10 mouse cellular contexts compared by ENCODE assay signal in genomic region chr10:87926564-87926963, GRCm38 (mm10).
DNase-seq lines count a peak whose midpoint lies in the region; ATAC-seq and TF ChIP-seq lines count a peak whose summit lies in the region.
"Had no signal": no experiment of that assay in that cellular context is flagged by ENCODE, and none has a peak within 500 bp of the region (broad histone marks: within the 10 kb centered on the region; RNA-seq: fewer than 3 reads in every experiment).

No protein-coding gene starts in this region.

- H3K4me3 ChIP-seq in heart, embryonic 15.5 days: no peak overlapping the region
- no peak overlapping the region for H3K4me3 ChIP-seq in heart, adult 2 months
- H3K4me3 ChIP-seq in midbrain, embryonic 14.5 days (replicated peaks; ENCODE audit: low read depth, low read length): no peak overlapping the region
- no peak overlapping the region for H3K4me3 ChIP-seq in midbrain, embryonic 11.5 days (ENCODE audit: low read depth, low read length)
- H3K4me3 ChIP-seq: hindbrain, embryonic 15.5 days; neural tube, embryonic 12.5 days had no signal

- no peaks in the 10 kb centered on the region for H3K79me2 ChIP-seq in heart, adult 2 months (replicated peaks; ENCODE audit: control insufficient read depth, insufficient read depth, low read length)

- TF ChIP-seq EP300 in heart, adult 2 months (IDR thresholded peaks at IDR 0.05; ENCODE audit: insufficient read depth, low read depth, low read length): no peak

- TF ChIP-seq CTCF in heart, adult 2 months (IDR thresholded peaks at IDR 0.05): no peak

- TF ChIP-seq POLR2A in heart, adult 2 months (IDR thresholded peaks at IDR 0.05; ENCODE audit: insufficient read depth, low read depth, low read length): no peak

- WGBS in heart, embryonic 15.5 days: 40% methylated on average over 8 of the region's 8 CpGs
- WGBS in heart, adult 2 months: 63% methylated on average over 8 of the region's 8 CpGs
- WGBS in midbrain, embryonic 14.5 days: 35% methylated on average over 8 of the region's 8 CpGs
- 44% methylated on average over 8 of the region's 8 CpGs for WGBS in midbrain, embryonic 11.5 days

- no peak overlapping the region for H3K9ac ChIP-seq in heart, embryonic 15.5 days
- H3K9ac ChIP-seq in heart, adult 2 months (ENCODE audit: low read depth, low read length): no peak overlapping the region
- no peak overlapping the region for H3K9ac ChIP-seq in midbrain, embryonic 14.5 days (replicated peaks; ENCODE audit: low read length)
- no peak overlapping the region for H3K9ac ChIP-seq in midbrain, embryonic 11.5 days (ENCODE audit: low read length)
- H3K9ac ChIP-seq: hindbrain, embryonic 15.5 days; neural tube, embryonic 12.5 days had no signal

- peak overlapping the region; percentile 65 for H3K27ac ChIP-seq in heart, embryonic 15.5 days
- no peak overlapping the region; the same call in 1 of the 2 replicates for H3K27ac ChIP-seq in heart, adult 2 months
- no peak overlapping the region; the same call in 1 of the 2 replicates for H3K27ac ChIP-seq in midbrain, embryonic 14.5 days (replicated peaks; ENCODE audit: low read depth, low read length)
- no peak overlapping the region for H3K27ac ChIP-seq in midbrain, embryonic 11.5 days (ENCODE audit: low read depth, low read length)
- H3K27ac ChIP-seq: neural tube, embryonic 12.5 days had no signal

- 0 out of 2 replicates have a peak, but pooled peaks have one; percentile 18 for ATAC-seq in heart, embryonic 15.5 days (replicated peaks; ENCODE audit: insufficient number of reproducible peaks, insufficient read depth, low FRiP score, low read depth)
- ATAC-seq in midbrain, embryonic 14.5 days (ENCODE audit: low FRiP score, low TSS enrichment): no peak
- no peak for ATAC-seq in midbrain, embryonic 11.5 days (ENCODE audit: low FRiP score)

- no peak for DNase-seq in heart, adult 2 months
- peak; percentile 4 for DNase-seq in midbrain, embryonic 14.5 days
- DNase-seq in midbrain, embryonic 11.5 days (ENCODE audit: low spot score, missing footprints): no peak
- peak; percentile 11 to 49 for DNase-seq in kidney, adult 8-10 months
- no peak for DNase-seq in spleen, adult 18-20 months
- DNase-seq in urinary bladder, postnatal 25 days (ENCODE audit: low spot score): no peak
- DNase-seq: cerebellum, postnatal 36 days had no signal

- peak overlapping the region; percentile 19; the same call in 1 of the 2 replicates for H3K4me2 ChIP-seq in heart, embryonic 15.5 days
- H3K4me2 ChIP-seq in midbrain, embryonic 14.5 days (ENCODE audit: low read length): no peak overlapping the region
- no peak overlapping the region for H3K4me2 ChIP-seq in midbrain, embryonic 11.5 days
- H3K4me2 ChIP-seq: neural tube, embryonic 12.5 days had no signal

- peaks cover 16% of the 10 kb centered on the region for H3K4me1 ChIP-seq in heart, embryonic 15.5 days (replicated peaks)
- no peaks in the 10 kb centered on the region; the same call in 1 of the 2 replicates for H3K4me1 ChIP-seq in heart, adult 2 months (ENCODE audit: control insufficient read depth, insufficient read depth, low read length)
- 0 out of 2 replicates have a peak, but pooled peaks cover 8% of the 10 kb centered on the region for H3K4me1 ChIP-seq in midbrain, embryonic 14.5 days (ENCODE audit: control insufficient read depth, insufficient read depth, low read length)
- peaks cover 2% of the 10 kb centered on the region; the same call in 1 of the 2 replicates for H3K4me1 ChIP-seq in midbrain, embryonic 11.5 days (ENCODE audit: control insufficient read depth, insufficient read depth, low read length)

- no peaks in the 10 kb centered on the region for H3K27me3 ChIP-seq in heart, embryonic 15.5 days
- H3K27me3 ChIP-seq in heart, adult 2 months (ENCODE audit: control insufficient read depth, insufficient read depth, low read length): no peaks in the 10 kb centered on the region
- no peaks in the 10 kb centered on the region for H3K27me3 ChIP-seq in midbrain, embryonic 14.5 days (ENCODE audit: control insufficient read depth, insufficient read depth, low read length)
- no peaks in the 10 kb centered on the region for H3K27me3 ChIP-seq in midbrain, embryonic 11.5 days (ENCODE audit: control insufficient read depth, insufficient read depth, low read length)
- H3K27me3 ChIP-seq: hindbrain, embryonic 15.5 days; neural tube, embryonic 12.5 days had no signal

- 0 out of 2 replicates have a peak, but pooled peaks cover under 1% of the 10 kb centered on the region for H3K36me3 ChIP-seq in heart, embryonic 15.5 days
- peaks cover 5% of the 10 kb centered on the region for H3K36me3 ChIP-seq in heart, adult 2 months (ENCODE audit: control insufficient read depth, insufficient read depth, low read length)
- H3K36me3 ChIP-seq in midbrain, embryonic 14.5 days (ENCODE audit: control insufficient read depth, insufficient read depth, low read length): no peaks in the 10 kb centered on the region
- no peaks in the 10 kb centered on the region for H3K36me3 ChIP-seq in midbrain, embryonic 11.5 days (ENCODE audit: control insufficient read depth, insufficient read depth, low read length)
- H3K36me3 ChIP-seq: hindbrain, embryonic 15.5 days; neural tube, embryonic 12.5 days had no signal

- intact Hi-C loops in heart, adult 2 months (cut with DNase I): loop anchor here (2.0 kb wide), 1 partner anchor 68 kb away; the partner anchor contains the start of gene Igf1

- H3K9me3 ChIP-seq in heart, embryonic 15.5 days (replicated peaks): no peaks in the 10 kb centered on the region
- H3K9me3 ChIP-seq in midbrain, embryonic 14.5 days (ENCODE audit: control insufficient read depth, low read length): no peaks in the 10 kb centered on the region
- no peaks in the 10 kb centered on the region for H3K9me3 ChIP-seq in midbrain, embryonic 11.5 days (ENCODE audit: control insufficient read depth, low read length)
- H3K9me3 ChIP-seq: hindbrain, embryonic 15.5 days; neural tube, embryonic 12.5 days had no signal

Comparison
In these comparisons a context has a peak if more than half of its experiments do, and no peak if none do; other contexts are left out.
1. DNase-seq: peak in midbrain, embryonic 14.5 days (single experiment) and kidney, adult 8-10 months (2 of 2); none in heart, adult 2 months (0 of 2), midbrain, embryonic 11.5 days (single experiment), spleen, adult 18-20 months (0 of 2) and urinary bladder, postnatal 25 days (single experiment).